Mouse (Mus musculus): ENCODE measurements around the gene Rfc5. TPM values are rescaled to one million over a fixed set of nuclear protein-coding genes. Genes with fewer than 3 reads are reported as not detected.
"Not testable (repeated sequence)": the region's sequence is repeated elsewhere in the genome, so short reads cannot be mapped to it uniquely, and the experiment has no call there.

The Rfc5 gene
- 16.8 and 18.5 TPM in 2 replicates for polyA plus RNA-seq (2012; rRNA removed)

DNA sequence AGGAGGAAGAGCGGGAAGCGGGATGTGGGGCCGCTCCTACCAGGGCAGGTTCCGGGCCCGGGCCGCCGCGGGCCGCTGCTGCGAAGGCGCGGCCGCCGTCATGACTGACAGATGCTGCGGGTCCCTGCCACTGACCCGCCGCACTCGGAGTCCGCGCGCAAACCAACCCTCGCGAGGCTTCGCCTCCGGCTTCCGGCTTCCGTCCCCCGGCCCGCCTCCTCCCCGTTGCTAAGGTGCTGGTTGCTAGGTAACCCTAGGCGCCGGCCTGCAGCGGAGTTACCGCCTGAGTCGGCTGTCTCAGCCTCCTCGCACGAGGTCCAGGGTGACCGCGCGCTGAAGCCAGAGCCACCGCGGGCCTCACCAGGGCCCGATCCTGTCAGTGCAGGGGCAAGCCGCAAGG, at the start of gene Rfc5:
Gene Rfc5 (minus strand): TSS at position 171 of the 400 bp plus-strand sequence.
- Histone ChIP-seq H3K27ac (ENCODE audit: insufficient read depth, low read length) (0 out of 2 replicates have a peak within 1 kb of the TSS, but pooled peaks have one; percentile 1), H3K4me1 (ENCODE audit: control insufficient read depth, insufficient read depth, low read length) (no peaks in the 10 kb centered on the region), H3K4me3 (ENCODE audit: insufficient read depth, low read length) (peak within 1 kb of the TSS; percentile 32)
- no peak for TF ChIP-seq CTCF (IDR thresholded peaks at IDR 0.05; ENCODE audit: extremely low read depth, insufficient read depth, low read length)
- no peak for TF ChIP-seq POLR2A (IDR thresholded peaks at IDR 0.05; ENCODE audit: extremely low read depth, insufficient read depth, low read length)

DNA sequence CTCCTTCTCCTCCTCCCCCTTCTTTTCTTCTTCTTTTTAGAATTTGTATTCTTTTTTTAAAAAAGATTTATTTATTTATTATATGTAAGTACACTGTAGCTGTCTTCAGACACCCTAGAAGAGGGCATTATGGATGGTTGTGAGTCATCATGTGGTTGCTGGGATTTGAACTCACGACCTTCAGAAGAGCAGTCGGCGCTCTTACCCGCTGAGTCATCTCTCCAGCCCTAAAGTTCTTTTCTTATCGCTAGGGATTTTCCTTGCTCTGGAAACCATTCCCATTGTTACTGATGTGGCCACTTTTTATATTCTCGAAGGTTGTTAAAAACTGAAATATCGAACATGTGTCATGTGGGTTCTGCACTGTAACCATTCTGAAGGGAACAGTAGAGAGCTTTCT, 44.7 kb upstream of the Rfc5 start:
- H3K4me1 ChIP-seq (ENCODE audit: control insufficient read depth, insufficient read depth, low read length); H3K27ac ChIP-seq (ENCODE audit: insufficient read depth, low read length); H3K4me3 ChIP-seq (ENCODE audit: insufficient read depth, low read length): not testable (repeated sequence)

DNA sequence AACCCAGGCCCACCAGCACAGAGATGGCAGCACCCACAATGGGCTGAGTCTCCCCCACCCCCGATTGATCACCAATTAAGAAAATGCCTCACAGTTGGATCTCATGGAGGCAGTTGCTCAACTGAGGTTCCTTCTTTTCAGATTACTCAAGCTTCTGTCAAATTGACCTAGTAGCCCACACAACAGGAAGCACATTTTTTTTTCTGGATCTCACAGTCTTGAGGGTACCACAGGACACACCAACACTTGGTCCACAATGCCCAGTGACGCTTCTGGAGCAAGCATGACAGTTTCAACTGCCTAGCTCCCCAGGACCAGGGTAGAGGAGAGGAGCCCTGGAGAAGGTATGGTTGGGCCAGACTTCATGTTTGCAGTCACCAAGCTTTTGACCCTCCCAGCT, 28.6 kb upstream of the Rfc5 start:
- Histone ChIP-seq H3K4me1 (ENCODE audit: control insufficient read depth, insufficient read depth, low read length) (peaks cover 1% of the 10 kb centered on the region; the same call in 1 of the 2 replicates), H3K27ac (ENCODE audit: insufficient read depth, low read length) (no peak overlapping the region), H3K4me3 (ENCODE audit: insufficient read depth, low read length) (no peak overlapping the region)
- no peak for TF ChIP-seq CTCF (IDR thresholded peaks at IDR 0.05; ENCODE audit: extremely low read depth, insufficient read depth, low read length)
- TF ChIP-seq POLR2A (IDR thresholded peaks at IDR 0.05; ENCODE audit: extremely low read depth, insufficient read depth, low read length), result no peak

DNA sequence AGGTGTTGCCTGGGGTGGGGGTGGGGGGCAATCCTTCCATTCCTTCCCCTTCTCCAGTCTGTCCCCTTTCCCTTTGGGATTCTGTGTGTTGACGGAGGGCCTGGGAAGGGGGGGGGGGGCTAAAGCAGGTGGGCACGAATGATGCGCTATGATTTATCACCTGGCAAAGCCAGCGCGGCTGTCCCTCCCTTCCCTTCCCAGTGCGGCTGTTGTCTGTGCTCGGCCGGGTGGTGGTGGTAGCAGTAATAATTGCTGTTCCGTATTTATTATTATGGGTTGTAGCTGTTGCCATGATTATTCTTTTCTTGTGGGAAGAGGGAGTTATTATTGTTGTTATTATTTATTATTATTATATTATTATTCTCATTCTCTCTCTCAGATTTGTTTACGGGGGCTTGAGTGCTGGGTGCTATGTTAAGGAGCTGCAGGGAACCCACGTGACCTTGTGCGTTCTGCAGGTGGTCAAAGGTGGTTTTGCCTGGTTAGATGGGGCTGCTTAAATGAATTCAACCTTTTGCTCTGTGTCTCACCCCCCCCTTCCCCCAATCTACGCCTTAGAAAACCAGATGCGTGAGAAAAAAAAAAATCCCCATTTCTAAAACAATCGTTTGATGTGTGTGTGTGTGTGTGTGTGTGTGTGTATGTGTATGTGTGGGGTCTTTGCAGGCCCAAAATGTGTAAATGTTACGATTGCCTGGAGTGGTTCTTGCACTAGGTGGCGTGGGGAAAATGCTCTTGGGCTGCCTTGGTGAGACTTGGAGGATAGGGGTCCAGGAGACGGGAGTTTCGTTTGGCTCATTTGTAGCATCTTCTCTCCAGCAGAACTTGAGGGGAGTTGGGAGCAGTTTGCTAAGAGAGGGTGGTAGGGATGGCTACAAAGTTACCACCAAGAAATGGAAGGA, 26.4 kb upstream of the Rfc5 start:
- peak overlapping the region; percentile 91 for H3K4me3 ChIP-seq (ENCODE audit: insufficient read depth, low read length)
- peaks cover 1% of the 10 kb centered on the region; the same call in 1 of the 2 replicates for H3K4me1 ChIP-seq (ENCODE audit: control insufficient read depth, insufficient read depth, low read length)
- TF ChIP-seq CTCF (IDR thresholded peaks at IDR 0.05; ENCODE audit: extremely low read depth, insufficient read depth, low read length), result no peak
- no peak for TF ChIP-seq POLR2A (IDR thresholded peaks at IDR 0.05; ENCODE audit: extremely low read depth, insufficient read depth, low read length)
- peak overlapping the region; percentile 15; the same call in 1 of the 2 replicates for H3K27ac ChIP-seq (ENCODE audit: insufficient read depth, low read length)

DNA sequence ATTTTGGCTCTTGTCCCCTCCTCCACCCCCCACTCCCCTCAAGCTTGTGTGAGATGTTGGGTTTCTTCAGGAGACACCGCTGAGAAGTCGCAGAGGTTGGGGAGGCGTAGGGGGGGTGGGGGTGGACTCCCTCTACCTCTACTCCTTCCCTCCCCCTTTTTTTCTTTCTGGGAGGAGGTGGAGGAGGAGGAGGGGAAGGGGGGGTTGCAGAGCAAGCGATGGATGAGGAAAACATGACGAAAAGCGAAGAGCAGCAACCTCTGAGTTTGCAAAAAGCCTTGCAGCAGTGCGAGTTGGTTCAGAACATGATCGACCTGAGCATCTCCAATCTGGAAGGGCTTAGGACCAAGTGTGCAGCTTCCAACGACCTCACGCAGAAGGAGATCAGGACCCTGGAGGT, 25.8 kb upstream of the Rfc5 start:
- H3K4me3 ChIP-seq (ENCODE audit: insufficient read depth, low read length), result peak overlapping the region; percentile 91
- TF ChIP-seq POLR2A (IDR thresholded peaks at IDR 0.05; ENCODE audit: extremely low read depth, insufficient read depth, low read length) (no peak), CTCF (IDR thresholded peaks at IDR 0.05; ENCODE audit: extremely low read depth, insufficient read depth, low read length) (no peak)
- H3K4me1 ChIP-seq (ENCODE audit: control insufficient read depth, insufficient read depth, low read length), result peaks cover 1% of the 10 kb centered on the region; the same call in 1 of the 2 replicates
- peak overlapping the region; percentile 95 for H3K27ac ChIP-seq (ENCODE audit: insufficient read depth, low read length)

DNA sequence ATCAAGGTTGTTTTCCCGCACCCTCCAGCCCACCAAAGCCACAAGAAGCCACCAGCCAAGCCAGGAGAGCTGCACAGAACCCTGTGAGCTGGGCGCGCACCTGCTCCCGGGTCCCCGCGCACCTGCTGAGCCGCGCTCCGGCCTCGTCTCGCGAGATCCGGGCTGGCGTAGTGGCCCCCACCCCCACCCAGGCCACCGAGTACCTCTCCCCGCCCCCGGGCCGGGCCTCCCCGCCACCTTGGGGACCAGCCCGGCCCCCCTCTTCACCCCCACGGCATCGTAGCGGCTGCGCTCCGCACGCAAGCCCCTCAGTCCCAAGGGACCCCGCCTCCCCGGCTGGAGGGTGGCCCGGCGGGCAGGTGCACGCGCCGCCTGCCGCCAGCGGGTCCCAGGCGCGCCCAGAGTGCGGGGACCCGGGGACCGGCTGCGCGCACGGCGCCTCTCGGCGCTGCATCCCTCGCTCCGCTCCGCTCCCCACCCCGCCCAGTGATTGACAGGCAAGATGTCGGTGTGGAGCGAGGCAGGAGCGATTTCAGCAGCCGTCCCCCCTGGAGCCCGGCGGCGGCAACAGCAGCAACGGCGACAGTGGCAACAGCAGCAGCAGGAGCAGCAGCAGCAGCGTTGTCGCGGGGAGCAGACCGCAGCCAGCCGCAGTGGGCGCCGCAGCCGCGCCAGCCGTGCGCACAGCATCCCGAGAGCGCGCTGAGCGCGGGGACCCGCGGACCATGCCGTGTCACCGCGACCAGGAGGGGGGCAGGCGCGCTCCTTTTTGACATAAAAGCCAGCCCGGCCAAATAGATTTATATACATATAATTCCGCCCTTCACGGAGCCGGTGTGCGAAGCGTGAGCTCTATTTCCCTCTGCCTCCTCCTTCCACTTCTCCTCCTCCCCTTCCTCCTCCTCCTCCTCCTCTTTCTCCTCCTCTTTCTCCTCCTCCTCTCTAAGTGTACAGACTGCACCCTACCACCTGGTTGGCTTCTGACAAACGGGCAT, 25.0 kb upstream of the Rfc5 start, which contains the start of gene Ksr2:
Gene Ksr2 (plus strand): TSS at position 494 of the 995 bp plus-strand sequence.
- Histone ChIP-seq H3K4me3 (ENCODE audit: insufficient read depth, low read length) (peak within 1 kb of the TSS; percentile 91), H3K27ac (ENCODE audit: insufficient read depth, low read length) (peak within 1 kb of the TSS; percentile 95), H3K4me1 (ENCODE audit: control insufficient read depth, insufficient read depth, low read length) (peaks cover 1% of the 10 kb centered on the region; the same call in 1 of the 2 replicates)
- TF ChIP-seq POLR2A (IDR thresholded peaks at IDR 0.05; ENCODE audit: extremely low read depth, insufficient read depth, low read length) (peak; percentile 78), CTCF (IDR thresholded peaks at IDR 0.05; ENCODE audit: extremely low read depth, insufficient read depth, low read length) (no peak)

DNA sequence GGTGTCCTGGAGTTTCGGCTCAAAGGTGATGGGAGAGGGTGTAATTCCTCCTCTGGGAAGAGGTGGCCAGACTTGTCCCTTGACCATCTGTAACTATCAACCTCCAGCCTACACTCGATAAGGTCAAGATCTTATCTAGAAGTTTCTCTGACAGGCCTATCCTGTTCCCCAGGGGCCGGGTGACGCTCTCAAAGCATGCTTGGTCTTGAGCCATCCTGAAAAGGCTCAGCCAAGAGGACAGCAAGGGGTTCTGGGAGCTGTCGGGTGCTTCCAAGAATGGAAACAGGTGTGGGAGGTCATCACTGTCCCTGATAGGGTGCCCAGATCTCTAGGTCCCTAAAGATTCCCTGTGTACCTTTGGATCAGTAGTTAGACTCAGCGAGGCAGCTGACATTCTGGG, 20.5 kb upstream of the Rfc5 start:
- no peaks in the 10 kb centered on the region for H3K4me1 ChIP-seq (ENCODE audit: control insufficient read depth, insufficient read depth, low read length)
- no peak overlapping the region for H3K4me3 ChIP-seq (ENCODE audit: insufficient read depth, low read length)
- no peak overlapping the region for H3K27ac ChIP-seq (ENCODE audit: insufficient read depth, low read length)
- no peak for TF ChIP-seq POLR2A (IDR thresholded peaks at IDR 0.05; ENCODE audit: extremely low read depth, insufficient read depth, low read length)

DNA sequence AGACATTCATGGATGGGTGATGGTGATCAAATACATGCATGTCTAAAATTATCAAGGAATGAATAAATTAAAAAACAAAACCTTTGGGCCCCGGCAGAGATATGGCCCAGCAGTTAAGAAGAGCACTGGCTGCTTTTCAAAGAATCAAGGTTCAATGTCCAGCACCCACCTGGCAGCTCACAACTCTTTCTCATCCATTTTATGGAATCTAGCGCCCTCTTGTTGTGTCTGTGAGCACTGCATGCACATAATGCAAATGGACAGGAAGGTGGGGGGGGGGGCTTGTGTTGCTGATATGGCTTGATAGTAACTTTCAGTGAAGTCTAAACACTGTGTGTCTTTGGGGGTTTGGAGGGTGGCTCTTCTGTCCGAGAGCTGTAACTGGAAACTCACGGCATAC, 19.4 kb upstream of the Rfc5 start:
- H3K4me1 ChIP-seq (ENCODE audit: control insufficient read depth, insufficient read depth, low read length), result no peaks in the 10 kb centered on the region
- H3K4me3 ChIP-seq (ENCODE audit: insufficient read depth, low read length), result no peak overlapping the region
- TF ChIP-seq CTCF (IDR thresholded peaks at IDR 0.05; ENCODE audit: extremely low read depth, insufficient read depth, low read length) (peak; percentile 42), POLR2A (IDR thresholded peaks at IDR 0.05; ENCODE audit: extremely low read depth, insufficient read depth, low read length) (no peak)
- no peak overlapping the region for H3K27ac ChIP-seq (ENCODE audit: insufficient read depth, low read length)

DNA sequence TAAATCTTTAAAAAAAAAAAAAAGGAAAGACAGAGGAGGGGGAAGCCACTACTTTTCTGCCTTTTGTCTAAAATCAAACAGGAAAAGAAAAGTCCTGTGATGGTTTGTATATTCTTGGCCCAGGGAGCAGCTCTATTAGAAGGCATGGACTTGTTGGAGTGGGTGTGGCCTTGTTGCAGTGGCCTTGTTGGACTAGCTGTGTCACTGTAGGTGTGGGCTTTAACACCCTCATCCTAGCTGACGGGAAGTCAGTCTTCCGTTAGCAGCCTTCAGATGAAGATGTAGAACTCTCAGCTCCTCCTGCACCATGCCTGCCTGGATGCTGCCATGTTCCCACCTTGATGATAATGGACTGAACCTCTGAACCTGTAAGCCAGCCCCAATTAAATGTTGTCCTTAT, 15.8 kb upstream of the Rfc5 start:
- H3K4me1 ChIP-seq (ENCODE audit: control insufficient read depth, insufficient read depth, low read length); H3K27ac ChIP-seq (ENCODE audit: insufficient read depth, low read length); H3K4me3 ChIP-seq (ENCODE audit: insufficient read depth, low read length): not testable (repeated sequence)
